Mouse (Mus musculus): ENCODE results near the gene Ephx1. TPM values are rescaled to one million over a fixed set of nuclear protein-coding genes. Genes with fewer than 3 reads are reported as not detected.

The Ephx1 gene
- total RNA-seq, 2 experiments from 2014 or later: 14.8 to 17.4 TPM

DNA sequence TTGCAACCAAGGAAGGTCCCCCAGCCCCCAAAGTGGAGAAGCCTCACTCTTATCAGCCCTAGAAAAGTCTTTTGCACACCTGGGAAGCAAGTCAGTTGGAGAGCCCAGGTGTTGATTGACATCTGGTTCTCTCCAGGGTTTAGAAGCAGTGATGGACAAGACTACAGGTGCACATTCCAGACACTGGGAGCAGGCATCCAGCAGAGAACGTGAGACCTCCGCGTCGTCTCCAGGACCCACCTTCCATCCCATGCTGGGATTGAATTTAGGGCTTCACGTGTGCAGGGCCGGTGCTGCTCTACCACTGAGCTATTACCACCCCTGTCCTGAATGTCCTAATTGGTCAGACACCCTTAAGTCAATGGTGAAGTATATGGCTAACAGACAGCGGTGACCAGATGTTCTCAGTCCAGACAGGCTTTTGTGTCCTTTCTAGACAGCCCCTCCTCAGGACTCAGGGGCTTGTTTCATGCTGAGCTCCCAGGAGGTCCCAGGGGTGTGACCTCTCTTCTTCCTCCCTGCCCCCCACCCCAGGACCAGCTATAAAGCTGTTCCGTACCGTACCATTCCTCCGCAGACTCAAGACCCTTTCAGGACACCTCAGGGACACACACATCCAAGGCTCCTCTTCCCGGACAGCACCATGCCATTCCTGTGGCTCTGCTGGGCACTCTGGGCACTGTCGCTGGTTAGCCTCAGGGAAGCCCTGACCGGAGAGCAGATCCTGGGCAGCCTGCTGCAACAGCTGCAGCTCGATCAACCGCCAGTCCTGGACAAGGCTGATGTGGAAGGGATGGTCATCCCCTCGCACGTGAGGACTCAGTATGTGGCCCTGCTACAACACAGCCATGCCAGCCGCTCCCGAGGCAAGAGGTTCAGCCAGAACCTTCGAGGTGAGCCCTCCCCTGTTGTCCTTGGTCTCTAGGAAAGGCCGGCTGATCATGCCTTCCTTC lies 86.0 kb downstream of the Ephx1 start, which contains the start of gene Lefty1:
Lefty1 (plus strand) TSS at position 556 of the 953 bp plus-strand sequence.
- no peak within 1 kb of the TSS for H3K4me3 ChIP-seq
- H3K27ac ChIP-seq: no peak within 1 kb of the TSS
- intact Hi-C loops (cut with DNase I): no loop called here
- DNase-seq: no peak
- TF ChIP-seq CTCF (IDR thresholded peaks at IDR 0.05): no peak

- intact Hi-C loops (cut with DNase I): no loop called here
- TF ChIP-seq CTCF (IDR thresholded peaks at IDR 0.05): no peak
These were observed 87.0 kb downstream of the Ephx1 start for GRCm38 (mm10) chr1:180933659-180934058.

GRCm38 (mm10) chr1:180931106-180931505 lies 89.6 kb downstream of the Ephx1 start:
- intact Hi-C loops (cut with DNase I): no loop called here
- Histone ChIP-seq H3K4me3 (no peak overlapping the region), H3K27ac (no peak overlapping the region)
- no peak for DNase-seq
- TF ChIP-seq CTCF (IDR thresholded peaks at IDR 0.05): no peak

More at GRCm38 (mm10) chr1:180933659-180934058, 87.0 kb downstream of the Ephx1 start:
- H3K27ac ChIP-seq: no peak overlapping the region
- DNase-seq: no peak
- H3K4me3 ChIP-seq: no peak overlapping the region

- no peak overlapping the region for H3K4me3 ChIP-seq
- H3K27ac ChIP-seq: no peak overlapping the region
- no peak for DNase-seq
- intact Hi-C loops (cut with DNase I): no loop called here
- no peak for TF ChIP-seq CTCF (IDR thresholded peaks at IDR 0.05)
These were observed 91.1 kb downstream of the Ephx1 start for GRCm38 (mm10) chr1:180929599-180929998.

GRCm38 (mm10) chr1:180926286-180926685 lies 94.4 kb downstream of the Ephx1 start:
- intact Hi-C loops (cut with DNase I): no loop called here
- DNase-seq: no peak
- H3K4me3 ChIP-seq: no peak overlapping the region
- H3K27ac ChIP-seq: no peak overlapping the region
- no peak for TF ChIP-seq CTCF (IDR thresholded peaks at IDR 0.05)

Other genes starting within 250 kb of the Ephx1 start
- 100 to 1,000 TPM; 314 to 379 TPM for gene H3f3a, start 207.0 kb downstream of the Ephx1 start, total RNA-seq (2021)
- gene Sde2, start 169.8 kb downstream of the Ephx1 start, total RNA-seq (2021): 1 to 10 TPM; 7.4 to 7.8 TPM
- gene Lefty2, start 127.8 kb downstream of the Ephx1 start, total RNA-seq (2021): not detected
- 10 to 100 TPM; 10.3 to 11.7 TPM for gene Pycr2, start 116.6 kb downstream of the Ephx1 start, total RNA-seq (2021)
- under 1 TPM; 0.22 to 0.33 TPM for gene Lefty1, start 85.9 kb downstream of the Ephx1 start, total RNA-seq (2021)
- 10 to 100 TPM; 13.9 to 14.5 TPM for gene Tmem63a, start 78.6 kb downstream of the Ephx1 start, total RNA-seq (2021)
- gene 9130409I23Rik, start 30.3 kb upstream of the Ephx1 start, total RNA-seq (2021): not detected
- gene Nvl, start 123.3 kb upstream of the Ephx1 start, total RNA-seq (2021): 1 to 10 TPM; 8.3 to 9.5 TPM
- gene Cnih4, start 123.8 kb upstream of the Ephx1 start, total RNA-seq (2021): 10 to 100 TPM; 34.6 to 44.2 TPM
- gene Wdr26, start 191.1 kb upstream of the Ephx1 start, total RNA-seq (2021): 100 to 1,000 TPM in 1 of 2 experiments, 10 to 100 TPM in 1; 99.7 to 104 TPM